Mouse (Mus musculus): ENCODE data around the gene Galk2.

GRCm38 (mm10) chr2:126006742-126007141 lies 147.8 kb downstream of the Galk2 start:
- TF ChIP-seq CTCF (IDR thresholded peaks at IDR 0.05) (no peak), EP300 (IDR thresholded peaks at IDR 0.05; ENCODE audit: insufficient read depth, low read depth, low read length) (no peak), POLR2A (IDR thresholded peaks at IDR 0.05; ENCODE audit: insufficient read depth, low read depth, low read length) (no peak)

Data from heart, adult 2 months (tissue).